Mouse (Mus musculus): Measurements from ENCODE around the gene Cxxc4. TPM values are rescaled to one million over a fixed set of nuclear protein-coding genes. Genes with fewer than 3 reads are reported as not detected.
"Not testable (repeated sequence)": the region's sequence is repeated elsewhere in the genome, so short reads cannot be mapped to it uniquely, and the experiment has no call there.

Cxxc4 gene
- polyA plus RNA-seq (2015; fragmentation: Nextera tagmentation; extraction: Ambion mirVana): 7.7 and 8.0 TPM in 2 replicates

- H3K9me3 ChIP-seq: no peaks in the 10 kb centered on the region
- H3K27me3 ChIP-seq: no peaks in the 10 kb centered on the region
- H3K4me3 ChIP-seq: peak within 1 kb of the TSS; percentile 56
- peak within 1 kb of the TSS; percentile 76 for H3K27ac ChIP-seq
- H3K4me1 ChIP-seq: peaks cover 15% of the 10 kb centered on the region
- under 1% methylated on average over 9 of the region's 22 CpGs for WGBS
- H3K4me2 ChIP-seq (replicated peaks): peak within 1 kb of the TSS; percentile 69
- no peaks in the 10 kb centered on the region for H3K36me3 ChIP-seq
- ATAC-seq (ENCODE audit: low FRiP score, low read depth): peak; percentile 82
- peak within 1 kb of the TSS; percentile 67 for H3K9ac ChIP-seq
Measured at GRCm38 (mm10) chr3:134236414-134237112, at the start of gene Cxxc4. Gene Cxxc4, plus strand, starts transcription at chr3:134236484.

DNA sequence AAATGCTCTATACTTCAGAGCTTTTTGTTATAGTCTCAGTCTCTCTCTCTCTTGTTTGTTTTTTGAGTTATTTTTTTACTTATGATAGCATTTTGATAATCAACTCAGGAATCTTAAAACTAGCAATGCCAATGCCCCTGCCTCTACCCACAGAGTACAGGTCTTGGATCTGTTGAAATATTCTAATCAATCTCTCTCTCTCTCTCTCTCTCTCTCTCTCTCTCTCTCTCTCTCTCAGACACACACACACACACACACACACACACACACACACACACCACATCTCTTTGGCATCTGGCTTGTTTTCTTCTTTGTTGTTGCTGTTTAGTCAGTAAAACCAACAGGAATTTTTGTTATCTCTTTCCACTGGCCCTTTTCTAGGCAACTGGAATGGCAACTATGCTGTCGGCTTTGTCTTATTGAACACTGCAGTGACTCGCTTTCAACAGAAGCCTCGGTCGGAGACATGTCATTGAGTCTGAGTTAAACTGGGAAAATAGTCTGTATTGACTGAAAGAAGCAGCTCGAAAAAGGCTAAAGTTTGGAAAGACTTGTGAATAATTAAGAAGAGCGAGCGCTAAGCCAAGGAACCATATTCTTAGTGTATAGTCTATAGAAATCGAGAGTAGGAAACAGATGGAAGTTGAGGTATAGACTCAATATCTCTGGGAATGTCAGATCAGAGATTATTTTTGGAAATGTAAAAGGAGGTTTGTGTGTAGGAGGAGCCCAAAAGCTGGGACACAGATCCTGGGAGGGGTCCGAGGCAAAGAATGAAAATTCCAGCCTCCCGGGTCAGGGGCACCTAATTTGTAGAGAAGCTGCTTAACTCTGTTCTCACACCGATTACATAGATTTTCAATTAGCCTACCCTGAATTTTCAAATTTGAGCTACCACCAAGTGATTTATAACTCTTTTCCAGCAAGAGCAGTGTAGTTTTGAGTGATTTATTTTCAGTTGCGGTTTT, 47.0 kb upstream of the Cxxc4 start:
- ATAC-seq (ENCODE audit: low FRiP score, low read depth): no peak
- H3K4me3 ChIP-seq: peak overlapping the region; percentile 35
- H3K4me1 ChIP-seq: peaks cover 10% of the 10 kb centered on the region; the same call in 1 of the 2 replicates
- no peaks in the 10 kb centered on the region for H3K36me3 ChIP-seq
- no peaks in the 10 kb centered on the region for H3K9me3 ChIP-seq
- peak overlapping the region; percentile 59 for H3K4me2 ChIP-seq (replicated peaks)
- H3K27ac ChIP-seq: no peak overlapping the region
- 49% methylated on average over 12 of the region's 12 CpGs for WGBS
- no peak overlapping the region for H3K9ac ChIP-seq
- no peaks in the 10 kb centered on the region for H3K27me3 ChIP-seq

DNA sequence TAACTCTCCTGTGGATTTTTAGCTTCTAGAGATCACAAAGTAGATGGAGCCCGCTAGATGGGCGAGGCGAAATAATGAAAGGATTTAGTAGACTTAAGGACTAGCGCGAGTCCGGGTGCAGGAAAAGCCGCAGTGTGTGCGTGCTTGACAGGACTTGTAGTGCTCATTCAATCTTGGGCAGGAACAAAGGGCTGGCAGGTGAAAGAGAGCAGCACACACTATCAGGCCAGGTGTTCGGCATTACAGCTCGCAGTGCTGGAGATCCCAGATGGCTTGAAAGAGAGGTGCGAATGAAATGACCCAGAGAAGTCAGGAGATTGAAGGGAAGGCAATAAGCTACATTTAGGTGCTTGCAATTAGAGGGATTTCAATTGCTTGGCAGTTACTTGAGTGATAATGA, 46.2 kb upstream of the Cxxc4 start:
- Histone ChIP-seq H3K27me3 (no peaks in the 10 kb centered on the region), H3K9ac (peak overlapping the region; percentile 50), H3K4me3 (peak overlapping the region; percentile 35), H3K27ac (no peak overlapping the region), H3K4me1 (peaks cover 10% of the 10 kb centered on the region; the same call in 1 of the 2 replicates), H3K4me2 (replicated peaks) (peak overlapping the region; percentile 59), H3K36me3 (no peaks in the 10 kb centered on the region), H3K9me3 (no peaks in the 10 kb centered on the region)
- 4% methylated on average over 11 of the region's 11 CpGs for WGBS
- peak; percentile 69 for ATAC-seq (ENCODE audit: low FRiP score, low read depth)

DNA sequence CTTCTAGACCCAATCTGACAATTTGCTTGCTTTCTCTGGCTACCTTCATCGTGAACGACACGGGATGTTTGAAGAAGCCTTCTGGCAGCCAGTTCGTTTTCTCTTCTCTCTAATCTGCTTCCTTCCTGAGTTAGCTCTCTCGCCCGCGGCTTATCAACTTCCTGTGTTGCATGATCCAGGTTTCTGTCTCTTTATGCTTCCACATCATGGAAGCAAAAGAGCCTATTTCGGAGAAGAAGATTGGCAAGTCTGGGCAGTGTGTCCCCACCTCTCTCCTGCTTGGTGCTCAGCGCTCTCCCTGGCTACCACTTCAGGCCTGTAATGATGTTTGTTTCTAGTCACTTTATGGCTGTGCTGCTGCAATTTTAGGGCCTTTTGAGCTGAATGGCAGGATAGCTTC, 36.4 kb upstream of the Cxxc4 start:
- Histone ChIP-seq H3K4me3 (no peak overlapping the region), H3K36me3 (no peaks in the 10 kb centered on the region), H3K9ac (no peak overlapping the region), H3K9me3 (no peaks in the 10 kb centered on the region), H3K4me2 (replicated peaks) (peak overlapping the region; percentile 14; the same call in 1 of the 2 replicates), H3K27me3 (no peaks in the 10 kb centered on the region), H3K4me1 (peaks cover 8% of the 10 kb centered on the region; the same call in 1 of the 2 replicates), H3K27ac (no peak overlapping the region)
- 38% methylated on average over 9 of the region's 9 CpGs for WGBS
- ATAC-seq (ENCODE audit: low FRiP score, low read depth): no peak

GRCm38 (mm10) chr3:134206624-134207023, 29.7 kb upstream of the Cxxc4 start:
- no peak overlapping the region for H3K27ac ChIP-seq
- H3K4me2 ChIP-seq (replicated peaks): no peak overlapping the region
- 88% methylated on average over 3 of the region's 3 CpGs for WGBS
- no peaks in the 10 kb centered on the region for H3K36me3 ChIP-seq
- H3K4me1 ChIP-seq: no peaks in the 10 kb centered on the region
- no peak for ATAC-seq (ENCODE audit: low FRiP score, low read depth)
- no peaks in the 10 kb centered on the region for H3K9me3 ChIP-seq
- no peak overlapping the region for H3K4me3 ChIP-seq
- no peaks in the 10 kb centered on the region for H3K27me3 ChIP-seq
- no peak overlapping the region for H3K9ac ChIP-seq

- H3K27ac ChIP-seq: no peak overlapping the region
- H3K9ac ChIP-seq: no peak overlapping the region
- no peaks in the 10 kb centered on the region for H3K9me3 ChIP-seq
- no peak for ATAC-seq (ENCODE audit: low FRiP score, low read depth)
- no peaks in the 10 kb centered on the region for H3K4me1 ChIP-seq
- no peaks in the 10 kb centered on the region for H3K27me3 ChIP-seq
- no peak overlapping the region for H3K4me3 ChIP-seq
- H3K36me3 ChIP-seq: no peaks in the 10 kb centered on the region
- H3K4me2 ChIP-seq (replicated peaks): no peak overlapping the region
- 73% methylated on average over 6 of the region's 6 CpGs for whole genome bisulfite sequencing
Measured at GRCm38 (mm10) chr3:134210950-134211349, 25.3 kb upstream of the Cxxc4 start.

DNA sequence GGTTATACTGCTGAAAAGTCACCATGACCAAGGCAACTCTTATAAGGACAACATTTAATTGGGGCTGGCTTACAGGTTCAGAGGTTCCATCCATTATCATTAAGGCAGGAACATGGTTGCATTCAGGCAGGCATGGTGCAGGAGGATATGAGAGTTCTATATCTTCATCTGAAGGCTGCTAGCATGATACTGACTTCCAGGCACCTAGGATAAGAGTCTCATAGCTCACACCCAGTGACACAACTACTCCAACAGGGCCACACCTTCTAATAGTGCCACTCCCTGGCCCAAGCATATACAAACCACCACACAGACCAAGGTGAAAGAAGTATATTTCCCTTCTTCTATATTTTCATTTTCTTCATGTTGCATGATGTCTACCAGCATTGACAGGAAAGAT, 16.4 kb upstream of the Cxxc4 start:
- H3K27me3 ChIP-seq; ATAC-seq (ENCODE audit: low FRiP score, low read depth); H3K9ac ChIP-seq; H3K4me1 ChIP-seq; H3K4me2 ChIP-seq (replicated peaks); H3K36me3 ChIP-seq; H3K27ac ChIP-seq; H3K9me3 ChIP-seq; H3K4me3 ChIP-seq: not testable (repeated sequence)

DNA sequence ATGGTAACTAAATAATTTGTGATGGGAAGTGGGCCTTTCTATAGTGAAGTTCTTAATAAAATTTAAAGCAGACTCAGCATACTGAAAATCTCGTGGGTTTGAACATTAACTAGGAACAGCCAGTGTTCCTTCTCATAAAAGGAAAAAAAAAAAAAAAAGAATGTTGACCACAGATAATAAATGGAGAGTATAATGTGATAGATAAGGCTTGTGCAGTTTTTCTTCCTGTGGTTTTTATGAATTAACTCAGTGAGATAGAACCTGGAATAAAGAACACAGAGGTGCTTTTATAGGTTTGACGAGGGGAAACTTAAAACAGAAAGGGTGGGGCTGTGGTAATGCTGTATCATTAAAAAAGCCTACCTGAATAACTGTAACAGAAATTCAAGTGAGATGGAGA, 15.3 kb upstream of the Cxxc4 start:
- no peak for ATAC-seq (ENCODE audit: low FRiP score, low read depth)
- Histone ChIP-seq H3K4me1 (no peaks in the 10 kb centered on the region), H3K9me3 (no peaks in the 10 kb centered on the region), H3K27me3 (no peaks in the 10 kb centered on the region), H3K4me3 (no peak overlapping the region), H3K9ac (no peak overlapping the region), H3K27ac (no peak overlapping the region), H3K4me2 (replicated peaks) (no peak overlapping the region), H3K36me3 (no peaks in the 10 kb centered on the region)
- WGBS: 47% methylated on average over 2 of the region's 2 CpGs

- no peak for ATAC-seq (ENCODE audit: low FRiP score, low read depth)
- Histone ChIP-seq H3K9ac (no peak overlapping the region), H3K27ac (no peak overlapping the region), H3K4me3 (no peak overlapping the region), H3K36me3 (no peaks in the 10 kb centered on the region), H3K27me3 (no peaks in the 10 kb centered on the region), H3K4me1 (no peaks in the 10 kb centered on the region), H3K4me2 (replicated peaks) (no peak overlapping the region), H3K9me3 (no peaks in the 10 kb centered on the region)
- 65% methylated on average over 1 of the region's 1 CpGs for WGBS
Measured at GRCm38 (mm10) chr3:134222593-134222992, 13.7 kb upstream of the Cxxc4 start.

- ATAC-seq (ENCODE audit: low FRiP score, low read depth): no peak
- Histone ChIP-seq H3K4me3 (no peak overlapping the region), H3K9ac (no peak overlapping the region), H3K27me3 (no peaks in the 10 kb centered on the region), H3K36me3 (no peaks in the 10 kb centered on the region), H3K27ac (no peak overlapping the region), H3K9me3 (no peaks in the 10 kb centered on the region), H3K4me2 (replicated peaks) (no peak overlapping the region), H3K4me1 (no peaks in the 10 kb centered on the region)
- WGBS: 82% methylated on average over 7 of the region's 7 CpGs
Measured at GRCm38 (mm10) chr3:134223956-134224355, 12.3 kb upstream of the Cxxc4 start.

DNA sequence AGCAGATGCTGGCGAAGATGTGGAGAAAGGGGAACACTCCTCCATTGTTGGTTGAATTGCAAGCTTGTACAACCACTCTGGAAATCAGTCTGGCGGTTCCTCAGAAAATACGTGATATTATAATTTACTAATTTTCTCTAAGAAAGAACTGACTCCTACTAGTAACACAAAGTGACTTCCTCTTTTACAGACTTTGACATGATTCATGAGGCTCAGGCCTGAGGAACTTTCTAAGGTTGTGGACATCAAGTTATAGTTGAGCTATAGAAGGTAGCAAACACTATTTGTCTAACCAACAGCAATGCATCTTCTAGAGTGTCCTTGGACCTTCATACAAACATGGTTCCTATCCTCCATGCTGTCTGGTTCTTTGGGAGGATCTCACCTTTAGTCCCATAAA, 10.4 kb upstream of the Cxxc4 start:
- WGBS: 98% methylated on average over 3 of the region's 3 CpGs
- Histone ChIP-seq H3K27ac (no peak overlapping the region), H3K9me3 (no peaks in the 10 kb centered on the region)

DNA sequence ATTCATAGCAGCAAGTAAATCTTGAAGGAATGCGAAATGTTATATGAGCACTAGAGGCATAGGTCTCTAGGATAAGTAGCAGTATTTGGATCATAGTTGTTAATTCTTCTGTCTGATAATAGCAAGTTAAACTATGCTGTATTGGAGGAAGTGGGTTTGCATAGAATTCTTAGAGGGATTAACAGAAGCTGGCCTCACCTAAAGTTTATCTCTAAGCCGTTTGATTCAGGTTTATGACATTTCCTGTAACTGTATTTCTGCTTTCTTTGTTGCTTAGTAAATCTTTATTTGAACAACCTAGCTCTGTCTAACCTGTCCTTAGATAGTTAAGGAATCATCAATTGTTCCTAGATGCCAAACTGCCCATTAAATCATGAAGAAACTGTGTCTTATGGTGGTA, 3.5 kb upstream of the Cxxc4 start:
- Histone ChIP-seq H3K4me1 (peaks cover 7% of the 10 kb centered on the region; the same call in 1 of the 2 replicates), H3K4me3 (no peak overlapping the region), H3K9ac (no peak overlapping the region), H3K27me3 (no peaks in the 10 kb centered on the region), H3K36me3 (no peaks in the 10 kb centered on the region), H3K4me2 (replicated peaks) (no peak overlapping the region), H3K27ac (no peak overlapping the region), H3K9me3 (no peaks in the 10 kb centered on the region)
- no peak for ATAC-seq (ENCODE audit: low FRiP score, low read depth)
- WGBS: 76% methylated on average over 2 of the region's 2 CpGs

More for the DNA sequence above, 10.4 kb upstream of the Cxxc4 start:
- ATAC-seq (ENCODE audit: low FRiP score, low read depth): no peak
- H3K4me3 ChIP-seq: no peak overlapping the region
- no peaks in the 10 kb centered on the region for H3K27me3 ChIP-seq
- no peak overlapping the region for H3K9ac ChIP-seq
- no peak overlapping the region for H3K4me2 ChIP-seq (replicated peaks)
- H3K4me1 ChIP-seq: no peaks in the 10 kb centered on the region
- H3K36me3 ChIP-seq: no peaks in the 10 kb centered on the region
